Mouse (Mus musculus) gastrocnemius, postnatal 4 days (tissue): ENCODE measurements around the gene Ret. TPM values are rescaled to one million over a fixed set of nuclear protein-coding genes. Genes with fewer than 3 reads are reported as not detected.

Experiments used
- DNase-seq, 2 experiments: peaks; one replicate each; pipeline ENCODE4 v3.0.0; 2021 to 2022; ENCODE audit warnings: low spot score in 2 of 2, mixed read lengths in 2 of 2
- total RNA-seq, 2 experiments: library from RNA; stranded (reverse); gene quantifications; 2 replicates each; pipeline ENCODE4 v1.2.3; 2021

Ret gene
- total RNA-seq, 2 experiments from 2014 or later: 9.2 to 13.4 TPM

DNA sequence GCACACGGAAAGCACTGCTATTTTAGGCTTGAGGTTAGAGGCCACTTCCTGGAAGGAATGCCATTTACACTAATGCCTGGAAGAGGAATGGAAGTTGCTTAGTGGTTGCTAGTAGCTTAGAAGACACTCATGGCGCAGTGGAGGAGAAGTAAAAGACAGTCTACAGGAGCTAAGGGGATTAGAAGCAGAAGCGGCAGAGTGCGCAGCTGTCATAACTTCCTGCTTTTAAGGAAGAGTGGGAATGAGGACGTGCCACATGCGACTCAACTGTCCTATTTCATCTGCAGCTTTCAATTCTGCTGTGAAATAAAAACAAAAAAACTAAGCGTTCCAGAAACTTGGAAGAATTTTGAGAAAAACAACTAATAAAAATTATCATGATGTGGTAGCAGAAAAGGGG, 70.3 kb downstream of the Ret start:
- no peak for DNase-seq

DNA sequence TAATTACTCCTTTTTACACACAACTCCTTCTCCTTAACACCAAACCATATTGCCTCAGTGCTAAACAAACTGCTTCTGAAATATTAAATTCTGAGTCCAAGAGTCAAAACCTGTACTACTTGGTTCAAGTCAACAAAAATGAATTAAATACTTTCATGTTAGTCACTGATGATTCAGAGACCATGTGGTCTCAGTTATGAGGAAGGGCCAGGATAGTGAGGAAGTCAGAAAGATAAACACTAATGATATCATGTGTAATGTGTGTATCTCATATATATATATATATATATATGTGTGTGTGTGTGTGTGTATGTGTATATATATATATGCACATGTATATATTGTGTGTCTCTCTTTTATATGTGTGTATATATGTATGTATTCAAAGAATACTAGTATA, 70.9 kb downstream of the Ret start:
- DNase-seq: no peak

DNA sequence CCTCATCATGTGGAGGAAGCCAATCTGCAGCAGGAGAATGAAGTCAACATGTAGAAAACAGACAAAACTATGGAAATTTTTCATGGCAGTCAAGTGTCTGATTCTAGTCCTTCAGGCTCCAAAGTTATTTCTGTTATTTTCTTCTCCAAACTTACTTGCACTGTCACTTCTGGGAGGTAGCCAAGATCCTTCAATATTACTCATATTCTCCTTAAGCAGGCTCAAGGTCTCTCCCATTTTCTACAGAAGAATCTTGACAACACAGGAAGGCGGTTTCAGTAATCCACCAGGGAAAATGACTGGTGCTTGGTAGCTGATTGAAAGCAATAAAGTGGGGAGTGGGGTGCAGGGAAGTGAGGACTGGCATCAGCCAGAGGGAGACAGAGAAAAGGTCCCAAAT, 74.8 kb downstream of the Ret start:
- DNase-seq: no peak

DNA sequence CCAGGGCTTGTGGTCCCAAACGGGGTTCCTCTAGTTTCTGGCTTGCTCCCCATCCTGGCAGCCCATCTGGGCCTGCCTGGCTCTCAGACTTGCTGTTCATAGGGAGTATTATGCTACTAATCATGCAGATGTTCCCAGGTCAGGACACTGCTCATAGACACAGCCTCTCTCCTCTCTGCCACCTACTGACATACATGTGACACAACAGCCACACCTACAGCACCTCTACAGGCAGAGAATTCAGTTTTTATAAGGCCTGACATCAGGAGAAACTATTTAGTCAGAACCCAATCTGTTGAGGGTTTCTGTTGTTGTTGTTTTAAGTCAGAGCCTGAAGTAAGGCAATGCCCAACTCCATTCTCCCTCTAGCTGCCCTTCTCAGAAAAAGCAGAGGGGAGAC, 85.7 kb downstream of the Ret start:
- no peak for DNase-seq

Other genes starting within 250 kb of the Ret start
- gene Rasgef1a, start 186.3 kb downstream of the Ret start, total RNA-seq: under 1 TPM; 0.65 to 0.69 TPM
- gene Csgalnact2, start 58.6 kb downstream of the Ret start, total RNA-seq: 10 to 100 TPM; 19.4 to 22.8 TPM
- gene Bms1, start 221.8 kb upstream of the Ret start, total RNA-seq: 10 to 100 TPM; 26.8 to 30.9 TPM